Mouse (Mus musculus): Measurements from ENCODE around the gene Gabbr2. TPM values are rescaled to one million over a fixed set of nuclear protein-coding genes. Genes with fewer than 3 reads are reported as not detected.

Gabbr2 gene
- polyA plus RNA-seq, 1 experiment from 2014 or later = 0.04 TPM

- Histone ChIP-seq H3K27ac (replicated peaks) (no peak overlapping the region), H3K4me2 (replicated peaks; ENCODE audit: low read depth) (no peak overlapping the region), H3K27me3 (ENCODE audit: control insufficient read depth, insufficient read depth, low read length) (no peaks in the 10 kb centered on the region), H3K9ac (ENCODE audit: low read length) (no peak overlapping the region), H3K36me3 (ENCODE audit: control insufficient read depth, insufficient read depth, low read length) (no peaks in the 10 kb centered on the region), H3K9me3 (ENCODE audit: control insufficient read depth, low read length) (no peaks in the 10 kb centered on the region), H3K4me1 (replicated peaks; ENCODE audit: control insufficient read depth, insufficient read depth) (no peaks in the 10 kb centered on the region), H3K4me3 (ENCODE audit: low read depth, low read length) (no peak overlapping the region)
- DNase-seq (ENCODE audit: low spot score) (peak; percentile 29), ATAC-seq (ENCODE audit: low FRiP score, low TSS enrichment) (no peak; the same call in 1 of the 2 replicates)
- peak; percentile 51 for TF ChIP-seq CTCF (IDR thresholded peaks at IDR 0.05; ENCODE audit: low read depth)
- TF ChIP-seq EP300 (optimal IDR thresholded peaks at IDR 0.05) = no peak
- 22% methylated on average over 13 of the region's 13 CpGs for WGBS
Measured at GRCm38 (mm10) chr4:46858899-46859298, 132.8 kb downstream of the Gabbr2 start.

DNA sequence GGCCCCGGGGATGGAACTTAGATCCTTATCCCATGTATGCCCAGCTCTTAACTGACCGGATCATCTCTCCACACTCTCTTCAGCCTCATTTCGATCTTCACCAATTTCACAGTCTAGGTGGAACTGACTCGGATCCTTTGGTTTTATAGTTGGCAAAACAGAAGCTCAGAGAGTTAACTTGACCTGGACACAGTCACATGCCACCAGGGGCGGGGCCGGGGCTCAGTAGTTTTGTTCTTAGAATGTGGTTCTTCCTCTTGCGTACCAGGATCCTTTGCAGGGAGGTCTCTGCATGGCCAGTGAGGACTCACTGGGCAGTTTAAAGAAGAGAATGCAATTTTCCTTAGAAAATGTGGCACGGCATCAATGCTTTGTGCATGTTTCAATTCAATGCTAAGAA, 135.5 kb downstream of the Gabbr2 start:
- no peak overlapping the region for H3K4me2 ChIP-seq (replicated peaks; ENCODE audit: low read depth)
- WGBS = 90% methylated on average over 8 of the region's 8 CpGs

DNA sequence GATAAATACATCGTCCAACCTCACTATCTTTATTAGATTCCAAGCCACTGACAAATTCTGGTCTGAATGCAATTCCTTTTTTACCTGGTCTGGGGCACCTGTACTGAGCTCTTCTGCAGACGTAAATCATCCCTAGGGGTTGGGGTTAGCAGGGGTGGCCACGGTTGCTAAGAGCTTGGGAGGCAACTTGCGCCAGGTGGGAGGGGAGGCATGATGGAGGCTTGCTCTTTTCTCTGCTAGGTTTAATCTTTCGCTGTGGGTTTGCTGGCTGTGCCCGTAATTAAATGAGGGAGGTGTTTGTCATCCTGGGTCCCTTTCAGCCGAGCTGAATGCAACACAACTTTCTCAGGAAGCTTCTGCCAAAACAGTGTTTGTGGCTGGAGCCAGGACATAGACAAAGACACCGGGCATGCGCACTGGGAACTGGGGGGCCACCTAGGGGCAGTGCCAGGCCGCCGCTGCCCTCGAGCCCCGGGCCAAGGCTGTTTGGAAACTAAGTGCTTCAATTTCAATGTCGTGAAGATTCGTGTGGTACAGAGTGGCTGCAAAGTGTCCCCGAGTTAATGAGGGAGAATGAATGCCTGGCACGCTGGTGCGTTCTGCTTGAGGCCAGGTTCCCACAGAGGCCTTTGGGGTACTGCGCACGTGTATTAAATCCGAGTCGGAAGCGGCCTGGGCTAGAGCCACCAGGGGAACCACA, 136.8 kb downstream of the Gabbr2 start:
- Histone ChIP-seq H3K9ac (ENCODE audit: low read length) (no peak overlapping the region), H3K4me3 (ENCODE audit: low read depth, low read length) (no peak overlapping the region), H3K4me2 (replicated peaks; ENCODE audit: low read depth) (no peak overlapping the region), H3K4me1 (replicated peaks; ENCODE audit: control insufficient read depth, insufficient read depth) (no peaks in the 10 kb centered on the region), H3K9me3 (ENCODE audit: control insufficient read depth, low read length) (no peaks in the 10 kb centered on the region), H3K27me3 (ENCODE audit: control insufficient read depth, insufficient read depth, low read length) (no peaks in the 10 kb centered on the region), H3K36me3 (ENCODE audit: control insufficient read depth, insufficient read depth, low read length) (no peaks in the 10 kb centered on the region), H3K27ac (replicated peaks) (no peak overlapping the region)
- 68% methylated on average over 23 of the region's 23 CpGs for WGBS
- ATAC-seq (ENCODE audit: low FRiP score, low TSS enrichment) (no peak), DNase-seq (ENCODE audit: low spot score) (no peak)
- TF ChIP-seq CTCF (IDR thresholded peaks at IDR 0.05; ENCODE audit: low read depth) = no peak
- TF ChIP-seq EP300 (optimal IDR thresholded peaks at IDR 0.05) = no peak

More for the DNA sequence above, 135.5 kb downstream of the Gabbr2 start:
- H3K4me1 ChIP-seq (replicated peaks; ENCODE audit: control insufficient read depth, insufficient read depth) = no peaks in the 10 kb centered on the region
- H3K4me3 ChIP-seq (ENCODE audit: low read depth, low read length) = no peak overlapping the region
- no peak for TF ChIP-seq CTCF (IDR thresholded peaks at IDR 0.05; ENCODE audit: low read depth)
- TF ChIP-seq EP300 (optimal IDR thresholded peaks at IDR 0.05) = no peak
- ATAC-seq (ENCODE audit: low FRiP score, low TSS enrichment) = no peak
- H3K27me3 ChIP-seq (ENCODE audit: control insufficient read depth, insufficient read depth, low read length) = no peaks in the 10 kb centered on the region
- H3K36me3 ChIP-seq (ENCODE audit: control insufficient read depth, insufficient read depth, low read length) = no peaks in the 10 kb centered on the region
- no peak overlapping the region for H3K9ac ChIP-seq (ENCODE audit: low read length)
- no peak overlapping the region for H3K27ac ChIP-seq (replicated peaks)
- no peaks in the 10 kb centered on the region for H3K9me3 ChIP-seq (ENCODE audit: control insufficient read depth, low read length)
- no peak for DNase-seq (ENCODE audit: low spot score)

GRCm38 (mm10) chr4:46853852-46854460, 137.7 kb downstream of the Gabbr2 start:
- H3K4me1 ChIP-seq (replicated peaks; ENCODE audit: control insufficient read depth, insufficient read depth) = no peaks in the 10 kb centered on the region
- whole genome bisulfite sequencing = 58% methylated on average over 12 of the region's 12 CpGs
- no peak overlapping the region for H3K9ac ChIP-seq (ENCODE audit: low read length)
- DNase-seq (ENCODE audit: low spot score) (no peak), ATAC-seq (ENCODE audit: low FRiP score, low TSS enrichment) (no peak)
- H3K27me3 ChIP-seq (ENCODE audit: control insufficient read depth, insufficient read depth, low read length) = no peaks in the 10 kb centered on the region
- H3K9me3 ChIP-seq (ENCODE audit: control insufficient read depth, low read length) = no peaks in the 10 kb centered on the region
- no peak overlapping the region for H3K4me3 ChIP-seq (ENCODE audit: low read depth, low read length)
- H3K36me3 ChIP-seq (ENCODE audit: control insufficient read depth, insufficient read depth, low read length) = no peaks in the 10 kb centered on the region
- TF ChIP-seq EP300 (optimal IDR thresholded peaks at IDR 0.05) = no peak
- TF ChIP-seq CTCF (IDR thresholded peaks at IDR 0.05; ENCODE audit: low read depth) = no peak
- no peak overlapping the region for H3K4me2 ChIP-seq (replicated peaks; ENCODE audit: low read depth)
- no peak overlapping the region for H3K27ac ChIP-seq (replicated peaks)

DNA sequence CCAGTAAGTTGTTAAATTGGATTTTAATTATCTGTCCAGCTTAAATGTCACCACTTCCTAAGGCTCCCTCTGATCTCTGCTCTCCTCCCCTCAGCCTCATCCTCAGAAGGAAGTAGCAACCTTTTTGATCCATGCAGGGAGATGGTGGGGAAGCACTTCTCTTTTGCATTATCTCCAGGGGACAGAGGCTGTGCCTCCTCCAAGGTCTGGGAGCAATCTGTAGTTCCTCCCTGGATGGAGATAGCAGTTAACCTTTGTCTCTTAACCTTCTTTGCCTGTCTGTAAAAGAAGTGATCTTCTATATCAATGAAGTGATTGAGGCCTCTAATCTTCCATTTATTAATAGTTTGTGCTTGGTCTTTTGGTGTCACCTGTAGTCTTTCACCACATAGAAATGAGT, 143.9 kb downstream of the Gabbr2 start:
- no peak overlapping the region for H3K9ac ChIP-seq (ENCODE audit: low read length)
- TF ChIP-seq CTCF (IDR thresholded peaks at IDR 0.05; ENCODE audit: low read depth) = no peak
- no peak for TF ChIP-seq EP300 (optimal IDR thresholded peaks at IDR 0.05)
- no peak overlapping the region for H3K4me2 ChIP-seq (replicated peaks; ENCODE audit: low read depth)
- DNase-seq (ENCODE audit: low spot score) = no peak
- H3K36me3 ChIP-seq (ENCODE audit: control insufficient read depth, insufficient read depth, low read length) = no peaks in the 10 kb centered on the region
- H3K27ac ChIP-seq (replicated peaks) = no peak overlapping the region
- H3K4me1 ChIP-seq (replicated peaks; ENCODE audit: control insufficient read depth, insufficient read depth) = no peaks in the 10 kb centered on the region
- no peak overlapping the region for H3K4me3 ChIP-seq (ENCODE audit: low read depth, low read length)
- ATAC-seq (ENCODE audit: low FRiP score, low TSS enrichment) = no peak
- H3K27me3 ChIP-seq (ENCODE audit: control insufficient read depth, insufficient read depth, low read length) = no peaks in the 10 kb centered on the region
- no peaks in the 10 kb centered on the region for H3K9me3 ChIP-seq (ENCODE audit: control insufficient read depth, low read length)

- no peaks in the 10 kb centered on the region for H3K4me1 ChIP-seq (replicated peaks; ENCODE audit: control insufficient read depth, insufficient read depth)
- H3K4me2 ChIP-seq (replicated peaks; ENCODE audit: low read depth) = no peak overlapping the region
- no peak for ATAC-seq (ENCODE audit: low FRiP score, low TSS enrichment)
- TF ChIP-seq CTCF (IDR thresholded peaks at IDR 0.05; ENCODE audit: low read depth) (no peak), EP300 (optimal IDR thresholded peaks at IDR 0.05) (no peak)
- no peaks in the 10 kb centered on the region for H3K27me3 ChIP-seq (ENCODE audit: control insufficient read depth, insufficient read depth, low read length)
- WGBS = 92% methylated on average over 10 of the region's 10 CpGs
- H3K4me3 ChIP-seq (ENCODE audit: low read depth, low read length) = no peak overlapping the region
- no peaks in the 10 kb centered on the region for H3K9me3 ChIP-seq (ENCODE audit: control insufficient read depth, low read length)
- no peak for DNase-seq (ENCODE audit: low spot score)
- no peak overlapping the region for H3K27ac ChIP-seq (replicated peaks)
- no peak overlapping the region for H3K9ac ChIP-seq (ENCODE audit: low read length)
- no peaks in the 10 kb centered on the region for H3K36me3 ChIP-seq (ENCODE audit: control insufficient read depth, insufficient read depth, low read length)
Measured at GRCm38 (mm10) chr4:46846396-46846795, 145.3 kb downstream of the Gabbr2 start.

All from stomach, postnatal 0 days (tissue).